Mouse (Mus musculus): Measurements from ENCODE around the gene Gjb1. TPM values are rescaled to one million over a fixed set of nuclear protein-coding genes. Genes with fewer than 3 reads are reported as not detected.

The Gjb1 gene
- polyA plus RNA-seq, 1 experiment, result not detected

- H3K4me3 ChIP-seq (ENCODE audit: insufficient read depth, poor library complexity, severe bottlenecking), result peak within 1 kb of the TSS; percentile 48
- no peaks in the 10 kb centered on the region for H3K27me3 ChIP-seq (ENCODE audit: control insufficient read depth, insufficient read depth, insufficient read length)
- TF ChIP-seq FOSL1 (IDR thresholded peaks at IDR 0.05; ENCODE audit: insufficient read depth, low read length, poor library complexity, severe bottlenecking) (no peak), CTCF (IDR thresholded peaks at IDR 0.05; ENCODE audit: control insufficient read depth, insufficient read depth, insufficient read length) (no peak), MAX (IDR thresholded peaks at IDR 0.05) (no peak), MYOG (IDR thresholded peaks at IDR 0.05; ENCODE audit: control insufficient read depth, extremely low read depth, insufficient read length) (no peak), USF1 (IDR thresholded peaks at IDR 0.05; ENCODE audit: low read depth) (no peak), MYOD1 (IDR thresholded peaks at IDR 0.05; ENCODE audit: control insufficient read depth, insufficient read length, low read depth) (no peak), CEBPB (IDR thresholded peaks at IDR 0.05; ENCODE audit: low read depth) (no peak)
- peak within 1 kb of the TSS; percentile 97 for H3ac ChIP-seq (ENCODE audit: control insufficient read depth, insufficient read length, low read depth)
- H3K79me3 ChIP-seq (ENCODE audit: low read depth), result peaks cover 44% of the 10 kb centered on the region
- H3K36me3 ChIP-seq (ENCODE audit: control insufficient read depth, insufficient read depth), result peaks cover 22% of the 10 kb centered on the region
- peaks cover 48% of the 10 kb centered on the region for H3K79me2 ChIP-seq (ENCODE audit: control insufficient read depth, insufficient read depth)
Measured at GRCm38 (mm10) chrX:101429142-101429949, 53.2 kb downstream of the Gjb1 start, which contains the start of gene Nono. TSS of gene Nono (plus strand) at chrX:101429318.

DNA sequence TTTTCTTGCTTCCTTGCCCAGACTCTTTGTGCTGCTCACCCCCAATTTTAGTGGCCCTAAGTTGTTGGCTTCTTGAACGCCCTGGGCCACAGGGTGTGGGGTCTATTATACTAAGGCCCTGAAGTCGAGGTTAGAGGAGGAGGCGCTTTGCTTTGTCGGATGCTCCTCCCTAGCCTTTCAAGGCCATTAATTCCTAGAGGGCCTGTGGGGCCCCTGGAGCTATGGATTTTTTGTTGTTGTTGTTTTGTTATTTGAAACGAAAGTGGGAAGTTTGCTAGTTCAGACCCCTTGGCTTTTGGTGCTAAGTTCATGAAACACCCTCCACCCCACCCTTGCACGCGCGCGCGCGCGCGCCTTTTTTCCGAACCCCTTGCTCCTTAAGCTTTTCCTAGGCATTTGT is 53.8 kb downstream of the Gjb1 start:
- Histone ChIP-seq H3K79me2 (ENCODE audit: control insufficient read depth, insufficient read depth) (peaks cover 55% of the 10 kb centered on the region), H3K4me3 (ENCODE audit: insufficient read depth, poor library complexity, severe bottlenecking) (peak overlapping the region; percentile 48), H3K27me3 (ENCODE audit: control insufficient read depth, insufficient read depth, insufficient read length) (no peaks in the 10 kb centered on the region), H3K79me3 (ENCODE audit: low read depth) (peaks cover 48% of the 10 kb centered on the region), H3K36me3 (ENCODE audit: control insufficient read depth, insufficient read depth) (peaks cover 22% of the 10 kb centered on the region), H3ac (ENCODE audit: control insufficient read depth, insufficient read length, low read depth) (peak overlapping the region; percentile 97)
- TF ChIP-seq MAX (IDR thresholded peaks at IDR 0.05) (no peak), USF1 (IDR thresholded peaks at IDR 0.05; ENCODE audit: low read depth) (no peak), CTCF (IDR thresholded peaks at IDR 0.05; ENCODE audit: control insufficient read depth, insufficient read depth, insufficient read length) (no peak), CEBPB (IDR thresholded peaks at IDR 0.05; ENCODE audit: low read depth) (no peak), MYOG (IDR thresholded peaks at IDR 0.05; ENCODE audit: control insufficient read depth, extremely low read depth, insufficient read length) (no peak), MYOD1 (IDR thresholded peaks at IDR 0.05; ENCODE audit: control insufficient read depth, insufficient read length, low read depth) (no peak), FOSL1 (IDR thresholded peaks at IDR 0.05; ENCODE audit: insufficient read depth, low read length, poor library complexity, severe bottlenecking) (no peak)

Other genes with a start within 250 kb of the Gjb1 start
- gene Snx12, start 153.8 kb upstream of the Gjb1 start, polyA plus RNA-seq (2012; fragmentation: generic; extraction: Trizol), result 51.3 TPM
- 8.6 TPM for gene Foxo4, start 121.8 kb upstream of the Gjb1 start, polyA plus RNA-seq (2012; fragmentation: generic; extraction: Trizol)
- gene Gm614, start 112.4 kb upstream of the Gjb1 start, polyA plus RNA-seq (2012; fragmentation: generic; extraction: Trizol), result not detected
- 1.7 TPM for gene Il2rg, start 108.1 kb upstream of the Gjb1 start, polyA plus RNA-seq (2012; fragmentation: generic; extraction: Trizol)
- gene Gm20489, start 107.4 kb upstream of the Gjb1 start, polyA plus RNA-seq (2012; fragmentation: generic; extraction: Trizol), result not detected
- 22.7 TPM for gene Med12, start 102.3 kb upstream of the Gjb1 start, polyA plus RNA-seq (2012; fragmentation: generic; extraction: Trizol)
- gene Nlgn3, start 77.2 kb upstream of the Gjb1 start, polyA plus RNA-seq (2012; fragmentation: generic; extraction: Trizol), result not detected
- 15.8 TPM for gene Zmym3, start 44.5 kb downstream of the Gjb1 start, polyA plus RNA-seq (2012; fragmentation: generic; extraction: Trizol)
- 304 TPM for gene Nono, start 52.9 kb downstream of the Gjb1 start, polyA plus RNA-seq (2012; fragmentation: generic; extraction: Trizol)
- gene Itgb1bp2, start 72.7 kb downstream of the Gjb1 start, polyA plus RNA-seq (2012; fragmentation: generic; extraction: Trizol), result 0.36 TPM
- 8.0 TPM for gene Taf1, start 156.4 kb downstream of the Gjb1 start, polyA plus RNA-seq (2012; fragmentation: generic; extraction: Trizol)

Data from C2C12 (cell line).